Mouse (Mus musculus) megakaryocyte, adult 5-6 weeks (primary cell): ENCODE data around the gene Wwc1. TPM values are rescaled to one million over a fixed set of nuclear protein-coding genes. Genes with fewer than 3 reads are reported as not detected.

Source experiments
- ATAC-seq: 2 replicates; pipeline ENCODE4 v1.8.0; 2016; ENCODE audit warnings: mild to moderate bottlenecking, inconsistent platforms; ENCODE audit not compliant: poor library complexity, severe bottlenecking
- total RNA-seq, 2 experiments: library from RNA; stranded (forward) in 1 of 2; stranded (reverse) in 1 of 2; fragments of 153-499, 151-499 nt in 1 of 2; fragments of 221-1000, 200-1000 nt in 1 of 2; gene quantifications; 2 replicates each; pipeline versions ENCODE4 v1.2.3 to v1.2.4; 2015 to 2017

The Wwc1 gene
- total RNA-seq, 2 experiments from 2014 or later = not detected

GRCm38 (mm10) chr11:35938790-35939385 lies 41.4 kb downstream of the Wwc1 start:
- ATAC-seq = no peak

DNA sequence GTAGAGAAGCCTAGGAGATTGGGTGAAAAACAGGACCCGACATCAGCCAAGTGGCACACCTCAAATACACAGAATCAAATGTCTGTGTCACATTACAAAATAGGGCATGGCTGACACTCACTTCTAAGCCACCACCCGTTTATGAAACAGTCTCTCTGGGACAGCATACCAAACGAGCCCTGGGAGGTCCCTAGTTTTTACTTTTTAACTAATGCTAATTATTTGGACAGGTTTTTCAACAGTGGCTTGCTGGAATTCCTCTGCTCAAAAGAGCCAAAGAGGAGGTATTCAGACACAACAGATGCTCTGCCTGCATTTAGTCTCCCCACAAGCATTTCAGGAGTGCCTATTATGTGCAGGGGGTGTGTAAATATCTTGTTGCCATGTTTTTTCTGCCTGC lies 44.7 kb downstream of the Wwc1 start:
- no peak for ATAC-seq

GRCm38 (mm10) chr11:35935133-35935532 lies 45.2 kb downstream of the Wwc1 start:
- no peak for ATAC-seq

- ATAC-seq = no peak
Observed at GRCm38 (mm10) chr11:35933402-35934085, 46.8 kb downstream of the Wwc1 start.

GRCm38 (mm10) chr11:35932121-35932885 lies 48.0 kb downstream of the Wwc1 start:
- no peak for ATAC-seq

DNA sequence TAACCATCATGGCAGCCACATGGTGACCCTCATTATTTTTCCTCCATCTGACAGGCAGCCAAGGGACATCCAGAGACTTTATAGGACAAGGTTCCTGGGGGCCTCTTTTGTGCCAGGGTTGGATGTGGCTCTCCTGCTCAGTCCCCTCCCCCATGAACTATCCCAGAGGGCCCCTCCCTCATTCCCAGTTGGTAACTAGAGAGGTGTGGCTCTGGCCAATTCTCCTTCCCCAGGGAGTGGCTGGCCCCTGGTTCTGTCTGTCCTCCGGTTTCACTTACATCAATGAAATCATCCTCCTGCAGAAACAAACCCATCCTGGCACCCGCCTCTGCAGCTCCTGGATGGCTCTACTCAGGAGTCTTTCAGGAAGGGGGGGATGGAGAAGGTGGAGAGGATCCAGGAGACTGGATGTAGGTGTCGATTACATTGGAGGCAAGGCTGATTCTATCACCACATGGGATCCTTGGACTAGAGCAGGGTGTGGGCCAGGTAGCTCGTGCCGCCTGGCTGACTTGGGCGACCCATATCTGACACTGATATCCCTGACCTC lies 49.7 kb downstream of the Wwc1 start:
- ATAC-seq = no peak

- no peak for ATAC-seq
Observed at GRCm38 (mm10) chr11:35928453-35928852, 51.9 kb downstream of the Wwc1 start.

- ATAC-seq = no peak
Observed at GRCm38 (mm10) chr11:35927309-35927708, 53.0 kb downstream of the Wwc1 start.

DNA sequence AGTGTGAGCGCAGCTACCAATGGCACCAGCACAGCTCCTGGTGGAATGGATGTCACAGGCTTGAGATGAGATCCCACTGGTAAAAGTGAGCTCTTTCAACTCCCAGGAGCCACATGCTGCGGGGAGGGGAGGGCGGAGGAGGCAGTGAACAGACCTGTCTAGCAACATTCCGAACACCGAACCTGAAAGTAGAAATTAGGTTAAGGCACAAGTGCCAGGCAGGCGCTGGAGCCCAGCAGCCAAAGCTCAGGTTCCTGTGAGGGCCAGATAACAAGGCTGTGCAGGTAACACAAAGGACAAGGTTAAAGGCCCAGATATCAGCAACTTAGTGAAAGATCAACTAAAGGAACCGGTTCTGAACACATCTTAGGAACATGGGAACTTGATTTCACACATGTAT lies 54.7 kb downstream of the Wwc1 start:
- ATAC-seq = no peak

- no peak for ATAC-seq
Observed at GRCm38 (mm10) chr11:35922205-35922873, 58.0 kb downstream of the Wwc1 start.

DNA sequence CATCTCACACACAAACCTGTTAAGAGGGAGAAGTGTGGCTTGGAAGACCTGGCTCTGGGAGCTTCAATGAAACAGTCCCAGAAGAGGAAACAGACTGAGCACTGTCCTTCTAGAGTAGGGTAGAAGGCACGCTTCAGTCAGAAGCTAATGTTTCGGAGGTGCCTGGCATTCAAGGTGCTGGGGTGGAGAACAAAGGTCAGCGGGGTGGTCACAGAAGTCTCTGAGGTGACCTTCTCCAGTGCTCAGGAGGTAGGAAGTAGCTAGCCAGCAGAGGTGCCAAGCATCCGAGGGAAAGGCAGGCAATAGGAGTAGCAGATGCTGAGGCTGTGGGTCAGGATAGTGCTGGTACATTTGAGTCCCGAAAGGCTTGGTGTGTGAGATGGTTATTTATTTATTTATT lies 59.6 kb downstream of the Wwc1 start:
- no peak for ATAC-seq

- no peak for ATAC-seq
Observed at GRCm38 (mm10) chr11:35919856-35920503, 60.3 kb downstream of the Wwc1 start.

- ATAC-seq = no peak
Observed at GRCm38 (mm10) chr11:35919383-35919782, 60.9 kb downstream of the Wwc1 start.

- no peak for ATAC-seq
Observed at GRCm38 (mm10) chr11:35916466-35917185, 63.7 kb downstream of the Wwc1 start.

GRCm38 (mm10) chr11:35915546-35915945 lies 64.8 kb downstream of the Wwc1 start:
- no peak for ATAC-seq

DNA sequence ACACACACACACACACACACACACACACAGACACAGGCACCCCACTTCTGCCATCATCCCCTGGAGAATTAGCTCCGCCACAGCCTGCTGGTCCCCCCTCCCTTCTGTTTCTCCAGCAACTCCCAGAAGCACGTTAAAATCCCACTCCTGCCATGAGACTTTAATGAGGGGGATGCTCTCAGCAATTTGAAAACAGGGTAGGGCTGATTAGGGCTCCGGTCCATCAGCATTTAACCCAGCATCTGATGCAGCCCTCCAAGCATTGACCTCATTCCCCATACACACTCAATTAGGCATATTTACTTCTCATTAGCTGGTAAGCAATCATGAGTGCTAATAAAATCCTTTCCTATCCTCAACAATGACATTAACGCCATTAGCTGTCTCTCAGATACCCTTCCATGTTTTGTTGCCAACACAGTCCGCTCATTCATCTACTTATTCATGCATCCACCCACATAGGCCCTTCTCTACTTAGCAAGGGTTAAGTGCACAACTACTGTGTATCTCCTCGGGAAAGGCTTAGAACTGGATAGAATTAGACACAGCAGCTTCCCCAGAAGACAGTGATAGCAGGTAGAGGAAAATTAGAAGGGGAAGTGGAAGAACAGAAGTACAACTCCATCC lies 66.8 kb downstream of the Wwc1 start:
- ATAC-seq = no peak

DNA sequence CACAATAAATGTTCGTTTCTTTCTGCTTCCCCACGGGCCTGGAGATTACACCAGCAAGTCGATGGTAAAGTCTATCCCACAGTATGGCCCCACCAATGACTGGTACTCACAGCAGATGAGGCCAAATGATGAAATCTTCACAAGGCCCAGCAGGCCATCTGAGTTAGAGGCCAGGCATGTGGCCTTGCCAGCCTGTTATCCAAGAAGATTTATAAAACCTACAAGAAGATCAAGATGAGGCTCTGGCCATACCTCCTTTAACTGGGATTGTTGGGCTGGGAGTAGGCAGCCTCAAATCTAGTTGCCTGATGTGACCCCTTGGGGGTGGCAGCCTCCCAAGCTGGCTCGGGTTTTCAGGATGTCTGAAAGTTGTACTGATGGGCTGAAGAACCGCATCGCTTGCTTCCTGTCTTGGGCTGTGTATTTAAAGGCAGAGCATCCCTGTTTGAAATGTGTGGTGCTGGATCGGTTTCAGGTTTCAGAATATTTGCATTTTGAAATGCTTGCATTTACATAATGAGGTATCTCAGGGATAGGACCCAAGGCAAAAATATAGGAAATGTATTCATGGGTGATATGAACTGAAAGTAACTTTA lies 75.3 kb downstream of the Wwc1 start:
- ATAC-seq = no peak

GRCm38 (mm10) chr11:35903079-35903478 lies 77.2 kb downstream of the Wwc1 start:
- no peak for ATAC-seq

DNA sequence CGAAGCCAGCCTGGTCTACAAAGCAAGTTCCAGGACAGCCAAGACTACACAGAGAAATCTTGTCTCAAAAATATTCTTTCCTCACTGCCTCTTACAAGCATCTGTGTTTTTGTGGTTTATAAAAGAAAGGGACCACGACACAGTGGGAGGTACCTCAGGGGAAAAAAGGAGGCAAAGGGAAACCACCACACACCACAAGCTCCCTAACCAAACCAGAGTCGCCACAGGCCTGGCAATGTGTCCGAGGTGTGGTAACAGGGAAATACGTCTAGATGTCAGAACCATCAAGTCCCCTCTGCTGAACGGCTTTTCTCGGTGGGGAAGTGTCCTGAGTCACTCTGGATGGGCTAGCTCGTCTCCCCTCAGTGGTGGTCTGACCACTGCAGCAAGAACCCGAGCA lies 80.4 kb downstream of the Wwc1 start:
- ATAC-seq = no peak
